Comparison of ENCODE assay signal across 10 mouse cellular contexts in genomic region chr3:89115522-89115921, GRCm38 (mm10). TPM values are rescaled to one million over a fixed set of nuclear protein-coding genes. Genes with fewer than 3 reads are reported as not detected.
DNase-seq lines count a peak whose midpoint lies in the region; ATAC-seq and TF ChIP-seq lines count a peak whose summit lies in the region.
"Had no signal": no experiment of that assay in that cellular context is flagged by ENCODE, and none has a peak within 500 bp of the region (broad histone marks: within the 10 kb centered on the region; RNA-seq: fewer than 3 reads in every experiment).

No protein-coding gene starts in this region.

- DNase-seq in layer of hippocampus, adult 2 months (ENCODE audit: low spot score in 2 of 2), result no peak
- DNase-seq in layer of hippocampus, adult 9-11 months, result no peak
- DNase-seq in Patski (ENCODE audit: low read depth, low spot score), result no peak
- peak; percentile 48 for DNase-seq in lung, postnatal 0 days (ENCODE audit: low spot score)
- DNase-seq in neural tube, embryonic 10.5 days (ENCODE audit: extremely low spot score, low spot score), result no peak
- DNase-seq in adrenal gland, adult 18-20 months (ENCODE audit: low spot score in 2 of 2), result no peak
- no peak for DNase-seq in left cerebral cortex, postnatal 36 days (ENCODE audit: low spot score in 2 of 2)

- H3K36me3 ChIP-seq in lung, postnatal 0 days (ENCODE audit: insufficient read depth, low read length), result no peaks in the 10 kb centered on the region
- H3K36me3 ChIP-seq: limb, embryonic 13.5 days had no signal

- POLR2A ChIA-PET in Patski (lab: Charles Lee), result interaction anchor here (0.6 to 2.1 kb wide), 5 partner anchors 24 to 151 kb away, joined by 3 to 6 read pairs (median 4); partner anchors contain the start of gene Hcn3

- TF ChIP-seq EP300 in lung, postnatal 0 days (IDR thresholded peaks at IDR 0.05), result no peak

- H3K27me3 ChIP-seq in Patski, result no peaks in the 10 kb centered on the region
- no peaks in the 10 kb centered on the region for H3K27me3 ChIP-seq in lung, postnatal 0 days (replicated peaks; ENCODE audit: insufficient read depth, low read length)
- H3K27me3 ChIP-seq: limb, embryonic 13.5 days had no signal

- TF ChIP-seq CTCF in layer of hippocampus, adult 2 months (conservative IDR thresholded peaks at IDR 0.05), result peak; percentile 74
- TF ChIP-seq CTCF in Patski (IDR thresholded peaks at IDR 0.05), result peak; percentile 65
- peak; percentile 71 for TF ChIP-seq CTCF in lung, postnatal 0 days (IDR thresholded peaks at IDR 0.05)

- ATAC-seq in Patski, result no peak
- peak; percentile 46; the same call in 1 of the 2 replicates for ATAC-seq in granulocyte monocyte progenitor cell, adult 5-6 weeks (replicated peaks; ENCODE audit: poor library complexity, severe bottlenecking)
- ATAC-seq in lung, postnatal 0 days, result no peak

- CTCF ChIA-PET in Patski (lab: Charles Lee), result interaction anchor here (0.6 to 3.2 kb wide), 20 partner anchors 8 to 206 kb away, joined by 3 to 26 read pairs (median 4); partner anchors contain the start of genes Fdps, Pklr and Scamp3

- 11% methylated on average over 2 of the region's 2 CpGs for WGBS in lung, postnatal 0 days

- H3K4me1 ChIP-seq in lung, postnatal 0 days (ENCODE audit: insufficient read depth, low read depth, low read length), result no peaks in the 10 kb centered on the region
- H3K4me1 ChIP-seq: limb, embryonic 13.5 days had no signal

- in situ Hi-C loops in Patski (cut with MboI; ENCODE audit: low pct_unique_long_range_greater_than_20kb), result no loop called here

- no peak overlapping the region for H3K9ac ChIP-seq in lung, postnatal 0 days (replicated peaks; ENCODE audit: low read depth)
- H3K9ac ChIP-seq: limb, embryonic 13.5 days had no signal

- H3K4me3 ChIP-seq in layer of hippocampus, adult 2 months, result no peak overlapping the region
- no peak overlapping the region for H3K4me3 ChIP-seq in lung, postnatal 0 days (ENCODE audit: low read depth, low read length)
- H3K4me3 ChIP-seq: limb, embryonic 13.5 days had no signal

- no peak overlapping the region for H3K27ac ChIP-seq in layer of hippocampus, adult 2 months
- H3K27ac ChIP-seq in lung, postnatal 0 days (ENCODE audit: low read length), result no peak overlapping the region
- H3K27ac ChIP-seq: limb, embryonic 13.5 days had no signal

- intact Hi-C loops in left cerebral cortex, postnatal 36 days (cut with DNase I), result loop anchor here (5.0 kb wide), 1 partner anchor 47 kb away; the partner anchor contains the start of genes Clk2 and Hcn3

- no peaks in the 10 kb centered on the region for H3K9me3 ChIP-seq in lung, postnatal 0 days (ENCODE audit: low read length)
- H3K9me3 ChIP-seq: limb, embryonic 13.5 days had no signal

- H3K4me2 ChIP-seq in lung, postnatal 0 days (replicated peaks; ENCODE audit: low read depth, low read length), result no peak overlapping the region
- H3K4me2 ChIP-seq: limb, embryonic 13.5 days had no signal

RNA-seq across cellular contexts. Expression of gene Fdps, which starts 13.8 kb away (rescaled TPM):
- 10 to 100 TPM; 72.5 to 78.4 TPM for total RNA-seq in layer of hippocampus, adult 2 months (2021)
- 191 TPM for polyA plus RNA-seq in Patski (2021)
- total RNA-seq in granulocyte monocyte progenitor cell, adult 5-6 weeks (2014; fragmentation: Nextera tagmentation), result 161 and 178 TPM in 2 replicates
- 198 and 245 TPM in 2 replicates for total RNA-seq in granulocyte monocyte progenitor cell, adult 5-6 weeks (2017)
- 185 and 199 TPM in 2 replicates for polyA plus RNA-seq in lung, postnatal 0 days (2015; fragmentation: Nextera tagmentation; extraction: Ambion mirVana)
- 100 to 1,000 TPM; 213 to 346 TPM for total RNA-seq in adrenal gland, adult 18-20 months (2021)
- total RNA-seq in left cerebral cortex, postnatal 36 days (2021), result 10 to 100 TPM; 79.8 to 94.6 TPM

RNA-seq across cellular contexts. Expression of gene Gm43738, which starts 14.6 kb away (rescaled TPM):
- total RNA-seq in layer of hippocampus, adult 2 months (2021), result under 1 TPM in 1 of 2 experiments, not detected in 1; 0.18 TPM
- 0.19 TPM for polyA plus RNA-seq in Patski (2021)
- total RNA-seq in granulocyte monocyte progenitor cell, adult 5-6 weeks (2014; fragmentation: Nextera tagmentation), result not detected in 2 replicates
- total RNA-seq in granulocyte monocyte progenitor cell, adult 5-6 weeks (2017), result not detected in 2 replicates
- not detected in 2 replicates for polyA plus RNA-seq in lung, postnatal 0 days (2015; fragmentation: Nextera tagmentation; extraction: Ambion mirVana)
- total RNA-seq in adrenal gland, adult 18-20 months (2021), result not detected
- under 1 TPM; 0.15 to 0.43 TPM for total RNA-seq in left cerebral cortex, postnatal 36 days (2021)
- polyA plus RNA-seq: limb, embryonic 13.5 days; stomach, embryonic 14.5 days had no signal

RNA-seq across cellular contexts. Expression of gene Pklr, which starts 20.4 kb away (rescaled TPM):
- total RNA-seq in layer of hippocampus, adult 2 months (2021), result not detected
- polyA plus RNA-seq in Patski (2021), result 22.0 TPM
- total RNA-seq in granulocyte monocyte progenitor cell, adult 5-6 weeks (2014; fragmentation: Nextera tagmentation), result 0.32 TPM in 1 of 2 replicates, not detected in the other
- total RNA-seq in granulocyte monocyte progenitor cell, adult 5-6 weeks (2017), result 0.26 and 0.43 TPM in 2 replicates
- 0.14 and 0.32 TPM in 2 replicates for polyA plus RNA-seq in lung, postnatal 0 days (2015; fragmentation: Nextera tagmentation; extraction: Ambion mirVana)
- not detected for total RNA-seq in adrenal gland, adult 18-20 months (2021)
- not detected for total RNA-seq in left cerebral cortex, postnatal 36 days (2021)

RNA-seq across cellular contexts. Expression of gene Rusc1, which starts 22.4 kb away (rescaled TPM):
- 100 to 1,000 TPM; 136 to 139 TPM for total RNA-seq in layer of hippocampus, adult 2 months (2021)
- 55.6 TPM for polyA plus RNA-seq in Patski (2021)
- 34.0 and 34.2 TPM in 2 replicates for total RNA-seq in granulocyte monocyte progenitor cell, adult 5-6 weeks (2014; fragmentation: Nextera tagmentation)
- 11.4 and 19.3 TPM in 2 replicates for total RNA-seq in granulocyte monocyte progenitor cell, adult 5-6 weeks (2017)
- 16.0 and 17.9 TPM in 2 replicates for polyA plus RNA-seq in lung, postnatal 0 days (2015; fragmentation: Nextera tagmentation; extraction: Ambion mirVana)
- total RNA-seq in adrenal gland, adult 18-20 months (2021), result 10 to 100 TPM; 34.5 to 35.7 TPM
- total RNA-seq in left cerebral cortex, postnatal 36 days (2021), result 100 to 1,000 TPM; 185 to 202 TPM

RNA-seq across cellular contexts. Expression of gene Hcn3, which starts 44.5 kb away (rescaled TPM):
- 10 to 100 TPM; 10.2 to 13.3 TPM for total RNA-seq in layer of hippocampus, adult 2 months (2021)
- polyA plus RNA-seq in Patski (2021), result 6.2 TPM
- total RNA-seq in granulocyte monocyte progenitor cell, adult 5-6 weeks (2014; fragmentation: Nextera tagmentation), result 0.77 TPM in 1 of 2 replicates, not detected in the other
- total RNA-seq in granulocyte monocyte progenitor cell, adult 5-6 weeks (2017), result 0.56 and 0.82 TPM in 2 replicates
- polyA plus RNA-seq in lung, postnatal 0 days (2015; fragmentation: Nextera tagmentation; extraction: Ambion mirVana), result 0.19 and 0.31 TPM in 2 replicates
- 1 to 10 TPM; 2.6 to 7.7 TPM for total RNA-seq in adrenal gland, adult 18-20 months (2021)
- total RNA-seq in left cerebral cortex, postnatal 36 days (2021), result 10 to 100 TPM; 12.9 to 19.1 TPM
